24 mouse cellular contexts compared by ENCODE assay signal in genomic region chr12:35725910-35726309, GRCm38 (mm10).
"Had no signal": no experiment of that assay in that cellular context is flagged by ENCODE, and none has a peak within 500 bp of the region (broad histone marks: within the 10 kb centered on the region; RNA-seq: fewer than 3 reads in every experiment).

No protein-coding gene starts in this region.

- H3K4me2 ChIP-seq: heart, embryonic 12.5 days; hindbrain, embryonic 13.5 days; hindbrain, embryonic 15.5 days; kidney, embryonic 15.5 days; limb, embryonic 13.5 days; limb, embryonic 15.5 days; liver, embryonic 12.5 days had no signal

- H3K27ac ChIP-seq: heart, embryonic 10.5 days; hindbrain, embryonic 13.5 days; hindbrain, embryonic 15.5 days; hindbrain, postnatal 0 days; kidney, embryonic 15.5 days; kidney, postnatal 0 days; limb, embryonic 13.5 days; limb, embryonic 15.5 days; liver, embryonic 12.5 days had no signal

- H3K36me3 ChIP-seq: heart, embryonic 10.5 days; heart, embryonic 12.5 days; hindbrain, embryonic 13.5 days; hindbrain, embryonic 15.5 days; kidney, embryonic 15.5 days; limb, embryonic 13.5 days; limb, embryonic 15.5 days; liver, embryonic 12.5 days had no signal

- DNase-seq: forebrain, postnatal 0 days; gastrocnemius, postnatal 14 days; gastrocnemius, postnatal 36 days; heart, adult 18-20 months; heart, postnatal 14 days; heart, postnatal 36 days; kidney, adult 11 months; kidney, adult 2 months; kidney, adult 9 months; kidney, postnatal 14 days; kidney, postnatal 36 days; layer of hippocampus, adult 9-11 months; layer of hippocampus, postnatal 36 days; left cerebral cortex, postnatal 4 days had no signal

- H3K27me3 ChIP-seq: heart, embryonic 12.5 days; hindbrain, embryonic 13.5 days; hindbrain, embryonic 15.5 days; kidney, embryonic 15.5 days; limb, embryonic 13.5 days; limb, embryonic 15.5 days; liver, embryonic 12.5 days had no signal

- H3K4me3 ChIP-seq: heart, embryonic 10.5 days; heart, embryonic 12.5 days; hindbrain, embryonic 13.5 days; hindbrain, embryonic 15.5 days; kidney, embryonic 15.5 days; limb, embryonic 13.5 days; limb, embryonic 15.5 days; liver, embryonic 12.5 days had no signal
